Mouse (Mus musculus) ovary, adult 2 months (tissue): ENCODE results near the gene Ly6g5b. TPM values are rescaled to one million over a fixed set of nuclear protein-coding genes. Genes with fewer than 3 reads are reported as not detected.

ENCODE experiments used
- polyA plus RNA-seq: library from polyadenylated mRNA; depleted of rRNA; stranded (reverse); fragments of >200 nt; gene quantifications from 2 replicates; pipeline ENCODE4 v1.2.3, GENCODE M21; 2012; rRNA removed

Gene Ly6g5b
- 1.5 and 2.3 TPM in 2 replicates for polyA plus RNA-seq

GRCm38 (mm10) chr17:35115046-35116019, at the start of gene Ly6g5b:
Gene Ly6g5b (minus strand): TSS chr17:35115428.

GRCm38 (mm10) chr17:35134801-35135590, 19.8 kb upstream of the Ly6g5b start, which contains the start of gene Bag6:
Gene Bag6 (plus strand): TSS chr17:35135178.

GRCm38 (mm10) chr17:35131500-35132173, 16.4 kb upstream of the Ly6g5b start, which contains the start of gene Apom:
Gene Apom (minus strand): TSS chr17:35132050.

GRCm38 (mm10) chr17:35126206-35126611, 11.0 kb upstream of the Ly6g5b start, which contains the start of gene D17H6S53E:
Gene D17H6S53E (plus strand): TSS chr17:35126373.

GRCm38 (mm10) chr17:35121871-35122303, 6.7 kb upstream of the Ly6g5b start, which contains the start of gene Csnk2b:
Gene Csnk2b (minus strand): TSS chr17:35122053.

GRCm38 (mm10) chr17:35121143-35121799, 6.0 kb upstream of the Ly6g5b start, which contains the start of gene Gpank1:
Gene Gpank1 (plus strand): TSS chr17:35121455.

GRCm38 (mm10) chr17:35108097-35108496, 7.1 kb downstream of the Ly6g5b start, which contains the start of gene Ly6g5c:
Gene Ly6g5c (plus strand): TSS chr17:35108279.

GRCm38 (mm10) chr17:35088825-35089644, 26.2 kb downstream of the Ly6g5b start, which contains the start of gene Abhd16a:
Gene Abhd16a (plus strand): TSS chr17:35089263.

GRCm38 (mm10) chr17:35085208-35085865, 29.9 kb downstream of the Ly6g5b start, which contains the start of gene Ly6g6f:
Gene Ly6g6f (minus strand): TSS chr17:35085610.

GRCm38 (mm10) chr17:35077786-35078233, 37.4 kb downstream of the Ly6g5b start, which contains the start of gene Ly6g6d:
Gene Ly6g6d (minus strand): TSS chr17:35078065.

GRCm38 (mm10) chr17:35076507-35077176, 38.6 kb downstream of the Ly6g5b start, which contains the start of gene Ly6g6e:
Gene Ly6g6e (plus strand): TSS chr17:35076902.

GRCm38 (mm10) chr17:35066084-35066483, 49.1 kb downstream of the Ly6g5b start, which contains the start of gene Mpig6b:
Gene Mpig6b (minus strand): TSS chr17:35066184.

GRCm38 (mm10) chr17:35064951-35065947, 50.0 kb downstream of the Ly6g5b start, which contains the start of gene Ly6g6c:
Gene Ly6g6c (plus strand): TSS chr17:35065388.

